ENCODE assay signal across 32 mouse cellular contexts in genomic region chr7:89342021-89342420, GRCm38 (mm10).
DNase-seq lines count a peak whose midpoint lies in the region; ATAC-seq and TF ChIP-seq lines count a peak whose summit lies in the region.
"Had no signal": no experiment of that assay in that cellular context is flagged by ENCODE, and none has a peak within 500 bp of the region (broad histone marks: within the 10 kb centered on the region; RNA-seq: fewer than 3 reads in every experiment).

No protein-coding gene starts in this region.

- no peak for TF ChIP-seq POLR2A in ES-Bruce4 (IDR thresholded peaks at IDR 0.05; ENCODE audit: insufficient read depth, low read length)
- TF ChIP-seq POLR2A in bone marrow macrophage, adult 2 months (IDR thresholded peaks at IDR 0.05; ENCODE audit: borderline replicate concordance, low read depth, low read length) = no peak

- peak overlapping the region; percentile 65 for H3K27ac ChIP-seq in ES-Bruce4 (ENCODE audit: insufficient read depth, low read length)
- peak overlapping the region; percentile 21 for H3K27ac ChIP-seq in bone marrow macrophage, adult 2 months (ENCODE audit: insufficient read depth, low read depth, low read length)
- no peak overlapping the region for H3K27ac ChIP-seq in forebrain, embryonic 15.5 days (replicated peaks)
- H3K27ac ChIP-seq: embryonic facial prominence, embryonic 12.5 days; hindbrain, embryonic 10.5 days; hindbrain, embryonic 15.5 days; kidney, embryonic 15.5 days; limb, embryonic 10.5 days; limb, embryonic 15.5 days; liver, embryonic 13.5 days; neural tube, embryonic 12.5 days had no signal

- no peaks in the 10 kb centered on the region for H3K27me3 ChIP-seq in ES-Bruce4 (ENCODE audit: control insufficient read depth, insufficient read depth, low read length, poor library complexity, severe bottlenecking)
- no peaks in the 10 kb centered on the region for H3K27me3 ChIP-seq in forebrain, embryonic 15.5 days
- H3K27me3 ChIP-seq: CH12.LX; embryonic facial prominence, embryonic 12.5 days; hindbrain, embryonic 15.5 days; kidney, embryonic 15.5 days; limb, embryonic 15.5 days; liver, embryonic 13.5 days; neural tube, embryonic 12.5 days had no signal

- peak; percentile 17 for DNase-seq in 416B (ENCODE audit: low read depth)
- DNase-seq in monocyte, adult 2 months (ENCODE audit: low read depth in 1 of 2, low spot score in 2 of 2) = peak; percentile 16 to 23
- no peak for DNase-seq in adrenal gland, postnatal 36 days
- DNase-seq in urinary bladder, postnatal 36 days (ENCODE audit: low spot score in 2 of 2) = no peak
- DNase-seq: adrenal gland, adult 2 months; cerebellum, adult 8-10 months; cerebellum, postnatal 25 days; embryo, embryonic 11 days; forebrain, postnatal 0 days; gastrocnemius, postnatal 10 days; heart, postnatal 14 days; kidney, adult 11 months; kidney, postnatal 25 days; layer of hippocampus, postnatal 36 days; liver, embryonic 13.5 days; lung, postnatal 10 days; midbrain, embryonic 14.5 days; right cerebral cortex, postnatal 4 days had no signal

- no peak for TF ChIP-seq EP300 in ES-Bruce4 (IDR thresholded peaks at IDR 0.05; ENCODE audit: insufficient read depth, low read depth, low read length)

- H3K36me3 ChIP-seq in ES-Bruce4 (ENCODE audit: control insufficient read depth, insufficient read depth, low read length, poor library complexity, severe bottlenecking) = no peaks in the 10 kb centered on the region
- no peaks in the 10 kb centered on the region for H3K36me3 ChIP-seq in forebrain, embryonic 15.5 days
- H3K36me3 ChIP-seq: embryonic facial prominence, embryonic 12.5 days; hindbrain, embryonic 10.5 days; hindbrain, embryonic 15.5 days; kidney, embryonic 15.5 days; limb, embryonic 10.5 days; limb, embryonic 15.5 days; liver, embryonic 13.5 days; neural tube, embryonic 12.5 days had no signal

- no peak for TF ChIP-seq CTCF in ES-Bruce4 (IDR thresholded peaks at IDR 0.05; ENCODE audit: low read depth, low read length)
- TF ChIP-seq CTCF in bone marrow macrophage, adult 2 months (IDR thresholded peaks at IDR 0.05; ENCODE audit: low read depth, low read length) = no peak

- H3K4me3 ChIP-seq in ES-Bruce4 (ENCODE audit: low read depth, low read length) = no peak overlapping the region
- no peak overlapping the region for H3K4me3 ChIP-seq in bone marrow macrophage, adult 2 months (ENCODE audit: insufficient read depth, low read length)
- H3K4me3 ChIP-seq in forebrain, embryonic 15.5 days = no peak overlapping the region
- H3K4me3 ChIP-seq: embryonic facial prominence, embryonic 12.5 days; hindbrain, embryonic 10.5 days; hindbrain, embryonic 15.5 days; kidney, embryonic 15.5 days; limb, embryonic 10.5 days; limb, embryonic 15.5 days; liver, embryonic 13.5 days; myocyte; neural tube, embryonic 12.5 days had no signal

- ATAC-seq in forebrain, embryonic 15.5 days (replicated peaks) = no peak
- ATAC-seq: activated CD4-positive, CD25-positive, alpha-beta regulatory T cell, adult 4 months; forebrain, postnatal 0 days; inflammation-experienced regulatory T-cells, adult 6 months had no signal

- no peaks in the 10 kb centered on the region for H3K4me1 ChIP-seq in ES-Bruce4 (ENCODE audit: control insufficient read depth, insufficient read depth, low read length)
- peaks cover 14% of the 10 kb centered on the region for H3K4me1 ChIP-seq in bone marrow macrophage, adult 2 months (ENCODE audit: control insufficient read depth, insufficient read depth, low read length)
- peaks cover 17% of the 10 kb centered on the region for H3K4me1 ChIP-seq in forebrain, embryonic 15.5 days

- H3K9me3 ChIP-seq in ES-Bruce4 (replicated peaks; ENCODE audit: control insufficient read depth, insufficient read depth, low read length, poor library complexity, severe bottlenecking) = no peaks in the 10 kb centered on the region
- no peaks in the 10 kb centered on the region for H3K9me3 ChIP-seq in forebrain, embryonic 15.5 days
- H3K9me3 ChIP-seq: embryonic facial prominence, embryonic 12.5 days; hindbrain, embryonic 10.5 days; hindbrain, embryonic 15.5 days; kidney, embryonic 15.5 days; limb, embryonic 10.5 days; limb, embryonic 15.5 days; liver, embryonic 13.5 days; neural tube, embryonic 12.5 days had no signal

- H3K9ac ChIP-seq in ES-Bruce4 (ENCODE audit: low read depth, poor library complexity, severe bottlenecking) = no peak overlapping the region
- H3K9ac ChIP-seq in forebrain, embryonic 15.5 days (replicated peaks) = no peak overlapping the region
- H3K9ac ChIP-seq: embryonic facial prominence, embryonic 12.5 days; forebrain, postnatal 0 days; hindbrain, embryonic 15.5 days; kidney, embryonic 15.5 days; limb, embryonic 15.5 days; liver, embryonic 13.5 days; neural tube, embryonic 12.5 days had no signal

- H3K4me2 ChIP-seq in forebrain, embryonic 15.5 days (replicated peaks) = no peak overlapping the region
- H3K4me2 ChIP-seq: embryonic facial prominence, embryonic 12.5 days; hindbrain, embryonic 15.5 days; kidney, embryonic 15.5 days; limb, embryonic 15.5 days; liver, embryonic 13.5 days; neural tube, embryonic 12.5 days had no signal

Comparison
In these comparisons a context has a peak if more than half of its experiments do, and no peak if none do; other contexts are left out.
1. DNase-seq: peak in 416B (single experiment) and monocyte, adult 2 months (2 of 2); none in adrenal gland, postnatal 36 days (0 of 2) and urinary bladder, postnatal 36 days (0 of 2).